Mouse (Mus musculus) embryonic fibroblast, embryonic 13.5 days (primary cell): ENCODE results near the gene Shld1.

Experiments
- CTCF ChIP-seq: IDR thresholded peaks from 2 replicates; pipeline ENCODE4 v1.5.1; 2011; ENCODE audit warnings: mild to moderate bottlenecking, control low read depth, low read length, moderate library complexity, borderline replicate concordance; ENCODE audit not compliant: insufficient read depth
- POLR2A ChIP-seq: IDR thresholded peaks from 2 replicates; pipeline ENCODE4 v1.6.1; 2011; ENCODE audit warnings: low read depth, mild to moderate bottlenecking, control low read depth, low read length, moderate library complexity

DNA sequence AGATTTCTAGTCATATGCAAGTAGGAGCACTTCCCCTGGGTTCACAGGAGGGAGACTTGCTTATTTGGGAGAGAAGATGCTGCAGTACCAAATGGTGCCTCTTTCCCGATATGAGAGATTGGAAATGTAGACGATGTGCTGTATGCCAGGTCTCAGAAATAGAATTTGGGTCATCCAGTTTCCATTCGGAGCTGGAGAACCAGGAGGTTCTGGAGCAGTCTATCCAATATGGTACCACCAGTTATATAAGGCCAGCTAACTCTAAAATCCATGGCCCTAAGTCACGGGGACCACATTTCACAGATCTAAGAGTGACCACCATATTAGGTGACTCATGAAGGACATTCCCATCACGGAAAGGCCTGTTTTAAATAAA, 30.8 kb downstream of the Shld1 start:
- no peak for TF ChIP-seq CTCF
- TF ChIP-seq POLR2A = no peak
